Mouse (Mus musculus) forebrain, embryonic 13.5 days (tissue): ENCODE data around the gene Trmt6. TPM values are rescaled to one million over a fixed set of nuclear protein-coding genes. Genes with fewer than 3 reads are reported as not detected.

ENCODE experiments used
- ATAC-seq: fragments of 200-750 bp; cut with Nextera tagmentation; 2 replicates; pipeline ENCODE4 v1.8.0; 2017
- H3K27ac ChIP-seq: fragments of 300-500 bp; sonication (generic); 2 replicates; pipeline ENCODE4 v1.5.1; 2015; ENCODE audit warnings: inconsistent platforms, mild to moderate bottlenecking, moderate library complexity
- H3K27me3 ChIP-seq: fragments of 300-500 bp; sonication (generic); 2 replicates; pipeline ENCODE4 v1.6.1; 2015; ENCODE audit warnings: mild to moderate bottlenecking, inconsistent platforms
- H3K36me3 ChIP-seq: fragments of 300-500 bp; sonication (generic); 2 replicates; pipeline ENCODE4 v1.6.1; 2015; ENCODE audit warnings: mild to moderate bottlenecking, inconsistent platforms; ENCODE audit not compliant: poor library complexity, severe bottlenecking
- H3K4me1 ChIP-seq: fragments of 300-500 bp; sonication (generic); 2 replicates; pipeline ENCODE4 v1.6.1; 2015; ENCODE audit warnings: inconsistent platforms
- H3K4me2 ChIP-seq: fragments of 300-500 bp; sonication (generic); 2 replicates; pipeline ENCODE4 v1.6.1; 2015; ENCODE audit warnings: inconsistent platforms, mild to moderate bottlenecking, moderate library complexity
- H3K4me3 ChIP-seq: fragments of 300-500 bp; sonication (generic); 2 replicates; pipeline ENCODE4 v1.5.1; 2015; ENCODE audit warnings: mild to moderate bottlenecking, inconsistent platforms
- H3K9ac ChIP-seq: fragments of 300-500 bp; sonication (generic); 2 replicates; pipeline ENCODE4 v1.6.1; 2015; ENCODE audit warnings: mild to moderate bottlenecking, inconsistent platforms
- H3K9me3 ChIP-seq: fragments of 300-500 bp; sonication (generic); replicated peaks from 2 replicates; pipeline ENCODE4 v1.6.1; 2016; ENCODE audit warnings: inconsistent platforms
- WGBS: fragments of 180-500 bp; shearing (Covaris S2); methylation state at CpG from one replicate; pipeline ENCODE4 v1.1.7; 2015; 5-methylcytosine and 5-hydroxymethylcytosine counted together
- polyA plus RNA-seq: library from polyadenylated mRNA; unstranded; fragments of >200 nt; fragmentation: Nextera tagmentation; extraction: Ambion mirVana; gene quantifications from 2 replicates; pipeline ENCODE4 v1.2.1, GENCODE M21; 2015

Trmt6 gene
- 33.8 and 34.6 TPM in 2 replicates for polyA plus RNA-seq

GRCm38 (mm10) chr2:132815608-132816314 lies at the start of gene Trmt6, which contains the start of gene Mcm8:
Gene Trmt6 (minus strand): TSS chr2:132816055.
Gene Mcm8 (plus strand): TSS chr2:132816141.
- H3K4me1 ChIP-seq: peaks cover 24% of the 10 kb centered on the region
- ATAC-seq: peak; percentile 100
- no peak within 1 kb of the TSS for H3K27ac ChIP-seq
- no peaks in the 10 kb centered on the region for H3K9me3 ChIP-seq
- H3K27me3 ChIP-seq: no peaks in the 10 kb centered on the region
- H3K36me3 ChIP-seq: peaks cover 23% of the 10 kb centered on the region
- under 1% methylated on average over 59 of the region's 59 CpGs for WGBS
- H3K4me3 ChIP-seq: peak within 1 kb of the TSS; percentile 77
- peak within 1 kb of the TSS; percentile 77 for H3K9ac ChIP-seq
- peak within 1 kb of the TSS; percentile 92 for H3K4me2 ChIP-seq

GRCm38 (mm10) chr2:132863325-132863724 lies 47.5 kb upstream of the Trmt6 start:
- Histone ChIP-seq H3K4me1 (no peaks in the 10 kb centered on the region), H3K9me3 (no peaks in the 10 kb centered on the region), H3K4me2 (no peak overlapping the region), H3K36me3 (peaks cover 38% of the 10 kb centered on the region), H3K4me3 (no peak overlapping the region), H3K27me3 (no peaks in the 10 kb centered on the region), H3K9ac (no peak overlapping the region), H3K27ac (no peak overlapping the region)
- no peak for ATAC-seq
- WGBS: 87% methylated on average over 2 of the region's 2 CpGs

GRCm38 (mm10) chr2:132861456-132861855 lies 45.6 kb upstream of the Trmt6 start:
- Histone ChIP-seq H3K9me3 (no peaks in the 10 kb centered on the region), H3K4me2 (no peak overlapping the region), H3K4me1 (no peaks in the 10 kb centered on the region), H3K4me3 (no peak overlapping the region), H3K36me3 (peaks cover 25% of the 10 kb centered on the region), H3K27me3 (no peaks in the 10 kb centered on the region), H3K9ac (no peak overlapping the region), H3K27ac (no peak overlapping the region)
- 96% methylated on average over 2 of the region's 2 CpGs for WGBS
- no peak for ATAC-seq

- Histone ChIP-seq H3K27ac (no peak overlapping the region), H3K36me3 (peaks cover 18% of the 10 kb centered on the region), H3K9ac (no peak overlapping the region), H3K4me1 (no peaks in the 10 kb centered on the region), H3K4me2 (no peak overlapping the region), H3K9me3 (no peaks in the 10 kb centered on the region), H3K4me3 (no peak overlapping the region), H3K27me3 (no peaks in the 10 kb centered on the region)
- no peak for ATAC-seq
Observed at GRCm38 (mm10) chr2:132860435-132860834, 44.6 kb upstream of the Trmt6 start.

- no peak for ATAC-seq
- H3K4me2 ChIP-seq: no peak overlapping the region
- no peak overlapping the region for H3K4me3 ChIP-seq
- 75% methylated on average over 5 of the region's 5 CpGs for WGBS
- H3K27ac ChIP-seq: no peak overlapping the region
- H3K36me3 ChIP-seq: peaks cover 19% of the 10 kb centered on the region
- H3K27me3 ChIP-seq: no peaks in the 10 kb centered on the region
- H3K9me3 ChIP-seq: no peaks in the 10 kb centered on the region
- H3K4me1 ChIP-seq: no peaks in the 10 kb centered on the region
- H3K9ac ChIP-seq: no peak overlapping the region
Observed at GRCm38 (mm10) chr2:132856333-132856732, 40.5 kb upstream of the Trmt6 start.

- 91% methylated on average over 1 of the region's 1 CpGs for WGBS
- Histone ChIP-seq H3K27me3 (no peaks in the 10 kb centered on the region), H3K36me3 (peaks cover 32% of the 10 kb centered on the region), H3K9ac (no peak overlapping the region), H3K4me2 (no peak overlapping the region), H3K9me3 (no peaks in the 10 kb centered on the region), H3K4me1 (peaks cover 13% of the 10 kb centered on the region), H3K4me3 (no peak overlapping the region), H3K27ac (no peak overlapping the region)
- ATAC-seq: no peak
Observed at GRCm38 (mm10) chr2:132853051-132853450, 37.2 kb upstream of the Trmt6 start.

- Histone ChIP-seq H3K9me3 (no peaks in the 10 kb centered on the region), H3K36me3 (peaks cover 31% of the 10 kb centered on the region), H3K27ac (no peak overlapping the region), H3K4me2 (no peak overlapping the region), H3K27me3 (no peaks in the 10 kb centered on the region), H3K4me3 (no peak overlapping the region), H3K9ac (no peak overlapping the region), H3K4me1 (peaks cover 25% of the 10 kb centered on the region)
- ATAC-seq: no peak
- 91% methylated on average over 6 of the region's 6 CpGs for WGBS
Observed at GRCm38 (mm10) chr2:132849141-132849540, 33.3 kb upstream of the Trmt6 start.

GRCm38 (mm10) chr2:132848361-132848760 lies 32.5 kb upstream of the Trmt6 start:
- Histone ChIP-seq H3K9ac (no peak overlapping the region), H3K27me3 (no peaks in the 10 kb centered on the region), H3K9me3 (no peaks in the 10 kb centered on the region), H3K4me3 (no peak overlapping the region), H3K4me2 (peak overlapping the region; percentile 74), H3K4me1 (peaks cover 25% of the 10 kb centered on the region), H3K36me3 (peaks cover 31% of the 10 kb centered on the region), H3K27ac (no peak overlapping the region)
- WGBS: 94% methylated on average over 4 of the region's 4 CpGs
- ATAC-seq: no peak

GRCm38 (mm10) chr2:132847581-132847980 lies 31.7 kb upstream of the Trmt6 start:
- no peak for ATAC-seq
- H3K27me3 ChIP-seq: no peaks in the 10 kb centered on the region
- H3K9me3 ChIP-seq: no peaks in the 10 kb centered on the region

GRCm38 (mm10) chr2:132846407-132847358 lies 30.8 kb upstream of the Trmt6 start, which contains the start of gene Crls1:
Gene Crls1 (plus strand): TSS chr2:132846666.
- Histone ChIP-seq H3K27me3 (no peaks in the 10 kb centered on the region), H3K4me1 (peaks cover 25% of the 10 kb centered on the region), H3K27ac (peak within 1 kb of the TSS; percentile 76), H3K4me2 (peak within 1 kb of the TSS; percentile 74), H3K4me3 (peak within 1 kb of the TSS; percentile 91), H3K9me3 (no peaks in the 10 kb centered on the region), H3K36me3 (peaks cover 24% of the 10 kb centered on the region), H3K9ac (peak within 1 kb of the TSS; percentile 92)
- under 1% methylated on average over 71 of the region's 96 CpGs for WGBS
- ATAC-seq: peak; percentile 95

More at GRCm38 (mm10) chr2:132847581-132847980, 31.7 kb upstream of the Trmt6 start:
- H3K4me1 ChIP-seq: peaks cover 25% of the 10 kb centered on the region
- H3K27ac ChIP-seq: no peak overlapping the region
- peak overlapping the region; percentile 74 for H3K4me2 ChIP-seq
- H3K9ac ChIP-seq: peak overlapping the region; percentile 92
- H3K4me3 ChIP-seq: peak overlapping the region; percentile 91
- WGBS: 35% methylated on average over 7 of the region's 7 CpGs
- peaks cover 31% of the 10 kb centered on the region for H3K36me3 ChIP-seq

GRCm38 (mm10) chr2:132841071-132841470 lies 25.2 kb upstream of the Trmt6 start:
- no peak for ATAC-seq
- Histone ChIP-seq H3K4me2 (no peak overlapping the region), H3K9me3 (no peaks in the 10 kb centered on the region), H3K27me3 (no peaks in the 10 kb centered on the region), H3K36me3 (peaks cover 41% of the 10 kb centered on the region; the same call in 1 of the 2 replicates), H3K9ac (no peak overlapping the region), H3K4me1 (no peaks in the 10 kb centered on the region), H3K27ac (no peak overlapping the region), H3K4me3 (no peak overlapping the region)
- 92% methylated on average over 4 of the region's 4 CpGs for WGBS

GRCm38 (mm10) chr2:132802976-132803375 lies 12.9 kb downstream of the Trmt6 start:
- Histone ChIP-seq H3K9ac (no peak overlapping the region), H3K9me3 (no peaks in the 10 kb centered on the region), H3K27me3 (no peaks in the 10 kb centered on the region), H3K4me1 (no peaks in the 10 kb centered on the region), H3K27ac (no peak overlapping the region), H3K4me3 (no peak overlapping the region), H3K36me3 (peaks cover 53% of the 10 kb centered on the region), H3K4me2 (no peak overlapping the region)
- WGBS: 91% methylated on average over 2 of the region's 2 CpGs
- no peak for ATAC-seq
